Mouse (Mus musculus): ENCODE measurements around the gene Apln.

DNA sequence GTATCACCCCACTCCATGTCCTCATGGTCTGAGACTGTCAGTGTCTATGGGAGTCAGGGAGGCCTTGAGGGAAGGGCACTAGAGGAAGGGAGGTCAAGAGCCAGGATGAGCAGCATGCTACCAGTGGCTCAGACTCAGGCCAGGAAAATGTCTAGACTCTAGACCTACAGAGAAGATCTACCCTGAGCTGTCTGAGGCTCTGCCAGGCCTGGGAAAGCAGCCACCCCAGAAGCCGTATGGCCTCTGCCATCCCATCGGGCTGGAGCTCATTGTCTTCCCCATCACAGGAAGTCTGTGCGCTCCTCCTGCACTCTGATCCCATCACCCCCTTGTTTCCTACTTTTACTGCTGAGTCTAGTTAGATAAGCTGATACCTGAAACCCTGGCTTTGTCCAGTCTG is 4.1 kb downstream of the Apln start:
- no peak for TF ChIP-seq ZNF384 (IDR thresholded peaks at IDR 0.05; ENCODE audit: low read depth, low read length)
- TF ChIP-seq NELFE (IDR thresholded peaks at IDR 0.05; ENCODE audit: low read depth, low read length), result no peak
- no peak for TF ChIP-seq TCF12 (IDR thresholded peaks at IDR 0.05; ENCODE audit: low read depth, low read length)
